In genomic region chr12:55626711-55627110, GRCm38 (mm10) we compare ENCODE assay signal across 11 mouse cellular contexts. TPM values are rescaled to one million over a fixed set of nuclear protein-coding genes. Genes with fewer than 3 reads are reported as not detected.
A peak's percentile ranks its signal among the peaks of the same experiment; 100 is the strongest.
DNase-seq lines count a peak whose midpoint lies in the region; ATAC-seq lines count a peak whose summit lies in the region.
"Had no signal": no experiment of that assay in that cellular context is flagged by ENCODE, and none has a peak within 500 bp of the region (broad histone marks: within the 10 kb centered on the region; RNA-seq: fewer than 3 reads in every experiment).

No protein-coding gene starts in this region.

- ATAC-seq in kidney, embryonic 16.5 days (ENCODE audit: low FRiP score, low TSS enrichment), result no peak
- ATAC-seq: inflammation-experienced regulatory T-cells, adult 6 months had no signal

- intact Hi-C loops in heart, postnatal 14 days (cut with DNase I), result no loop called here

- H3K9me3 ChIP-seq in kidney, embryonic 16.5 days (ENCODE audit: low read length), result no peaks in the 10 kb centered on the region

- peak; percentile 8 for DNase-seq in kidney, adult 18-20 months
- peak; percentile 23 for DNase-seq in thymus, postnatal 14 days
- no peak for DNase-seq in thymus, postnatal 0 days (ENCODE audit: low spot score)
- DNase-seq in kidney, postnatal 4 days, result peak; percentile 6 to 23
- no peak for DNase-seq in cerebellum, adult 9-10 months
- DNase-seq in heart, postnatal 14 days, result no peak
- no peak for DNase-seq in natural killer cell, adult 2 months (ENCODE audit: low spot score in 2 of 2)
- DNase-seq: gastrocnemius, postnatal 36 days had no signal

- H3K27me3 ChIP-seq in kidney, embryonic 16.5 days (ENCODE audit: insufficient read depth, low read length), result no peaks in the 10 kb centered on the region

- H3K36me3 ChIP-seq in kidney, embryonic 16.5 days (ENCODE audit: insufficient read depth, low read length), result no peaks in the 10 kb centered on the region

- no peaks in the 10 kb centered on the region for H3K4me1 ChIP-seq in kidney, embryonic 16.5 days (ENCODE audit: insufficient read depth, low read length)

- H3K4me3 ChIP-seq in kidney, embryonic 16.5 days (ENCODE audit: low read length), result no peak overlapping the region

- no peak overlapping the region for H3K27ac ChIP-seq in kidney, embryonic 16.5 days (ENCODE audit: low read length)

- no peak overlapping the region for H3K9ac ChIP-seq in kidney, embryonic 16.5 days (replicated peaks; ENCODE audit: low read length)

- no peak overlapping the region for H3K4me2 ChIP-seq in kidney, embryonic 16.5 days (replicated peaks; ENCODE audit: low read depth, low read length)

- 46% methylated on average over 4 of the region's 4 CpGs for WGBS in kidney, embryonic 16.5 days

RNA-seq across cellular contexts. Expression of gene Insm2, which starts 27.5 kb away (rescaled TPM):
- polyA plus RNA-seq in kidney, embryonic 16.5 days (2015; fragmentation: Nextera tagmentation; extraction: Ambion mirVana), result 0.26 and 0.40 TPM in 2 replicates
- 0.09 and 0.25 TPM in 2 replicates for polyA plus RNA-seq in thymus, postnatal 0 days (2015; fragmentation: Nextera tagmentation; extraction: Ambion mirVana)
- not detected for total RNA-seq in heart, postnatal 14 days (2021)
- total RNA-seq: gastrocnemius, postnatal 36 days; monocyte, adult 5-6 weeks had no signal

Comparison
In these comparisons a context has a peak if more than half of its experiments do, and no peak if none do; other contexts are left out.
1. DNase-seq: peak in kidney, adult 18-20 months (single experiment), thymus, postnatal 14 days (single experiment) and kidney, postnatal 4 days (2 of 2); none in thymus, postnatal 0 days (single experiment), cerebellum, adult 9-10 months (single experiment), heart, postnatal 14 days (0 of 2) and natural killer cell, adult 2 months (0 of 2).